Comparison of ENCODE assay signal across 11 mouse cellular contexts in genomic region chr8:44800827-44801273, GRCm38 (mm10).
DNase-seq lines count a peak whose midpoint lies in the region; ATAC-seq and TF ChIP-seq lines count a peak whose summit lies in the region.
"Had no signal": no experiment of that assay in that cellular context is flagged by ENCODE, and none has a peak within 500 bp of the region (broad histone marks: within the 10 kb centered on the region; RNA-seq: fewer than 3 reads in every experiment).

No protein-coding gene starts in this region.

- no peak for DNase-seq in lung, adult 2 months
- peak; percentile 4 for DNase-seq in heart, postnatal 25 days (ENCODE audit: low spot score)
- peak; percentile 58 to 76 for DNase-seq in kidney, postnatal 4 days
- peak; percentile 63 for DNase-seq in stomach, postnatal 0 days (ENCODE audit: low spot score)
- DNase-seq in MN1 (ENCODE audit: low spot score), result no peak
- no peak for DNase-seq in left cerebral cortex, adult 9 months (ENCODE audit: low spot score in 2 of 2)
- no peak for DNase-seq in testis, postnatal 10 days (ENCODE audit: low spot score)

- ATAC-seq in lung, embryonic 15.5 days (ENCODE audit: borderline replicate concordance, extremely low read depth, low FRiP score, low TSS enrichment), result peak; percentile 71; the same call in 1 of the 2 replicates
- peak; percentile 89 for ATAC-seq in stomach, postnatal 0 days (ENCODE audit: low FRiP score, low TSS enrichment)

- H3K27me3 ChIP-seq in lung, embryonic 15.5 days, result no peaks in the 10 kb centered on the region
- no peaks in the 10 kb centered on the region for H3K27me3 ChIP-seq in stomach, postnatal 0 days (ENCODE audit: control insufficient read depth, insufficient read depth, low read length)
- H3K27me3 ChIP-seq: CH12.LX; hindbrain, embryonic 12.5 days; megakaryocyte, embryonic 14.5 days had no signal

- no peaks in the 10 kb centered on the region for H3K9me3 ChIP-seq in lung, embryonic 15.5 days
- H3K9me3 ChIP-seq in stomach, postnatal 0 days (ENCODE audit: control insufficient read depth, low read length), result no peaks in the 10 kb centered on the region
- H3K9me3 ChIP-seq: hindbrain, embryonic 12.5 days had no signal

- no peak for TF ChIP-seq EP300 in stomach, postnatal 0 days (optimal IDR thresholded peaks at IDR 0.05)

- no peaks in the 10 kb centered on the region for H3K36me3 ChIP-seq in lung, embryonic 15.5 days
- no peaks in the 10 kb centered on the region for H3K36me3 ChIP-seq in stomach, postnatal 0 days (ENCODE audit: control insufficient read depth, insufficient read depth, low read length)
- H3K36me3 ChIP-seq: hindbrain, embryonic 12.5 days had no signal

- no peak for TF ChIP-seq CTCF in lung, adult 2 months (IDR thresholded peaks at IDR 0.05; ENCODE audit: insufficient read depth, low read length)
- TF ChIP-seq CTCF in stomach, postnatal 0 days (IDR thresholded peaks at IDR 0.05; ENCODE audit: low read depth), result no peak

- intact Hi-C loops in heart, postnatal 25 days (cut with DNase I), result no loop called here

- peaks cover 21% of the 10 kb centered on the region for H3K4me1 ChIP-seq in lung, embryonic 15.5 days
- H3K4me1 ChIP-seq in lung, adult 2 months (ENCODE audit: control insufficient read depth, insufficient read depth, low read length), result no peaks in the 10 kb centered on the region
- H3K4me1 ChIP-seq in stomach, postnatal 0 days (replicated peaks; ENCODE audit: control insufficient read depth, insufficient read depth), result 0 out of 2 replicates have a peak, but pooled peaks cover 3% of the 10 kb centered on the region
- H3K4me1 ChIP-seq: hindbrain, embryonic 12.5 days; megakaryocyte, embryonic 14.5 days had no signal

- H3K27ac ChIP-seq in lung, embryonic 15.5 days, result peak overlapping the region; percentile 48
- peak overlapping the region; percentile 41 for H3K27ac ChIP-seq in stomach, postnatal 0 days (replicated peaks)
- H3K27ac ChIP-seq: hindbrain, embryonic 12.5 days had no signal

- H3K9ac ChIP-seq in lung, embryonic 15.5 days, result no peak overlapping the region
- no peak overlapping the region for H3K9ac ChIP-seq in stomach, postnatal 0 days (ENCODE audit: low read length)
- H3K9ac ChIP-seq: hindbrain, embryonic 12.5 days had no signal

- TF ChIP-seq POLR2A in lung, adult 2 months (IDR thresholded peaks at IDR 0.05; ENCODE audit: borderline replicate concordance, extremely low read depth, low read depth, low read length), result no peak

- 0 out of 2 replicates have a peak overlapping the region, but pooled peaks have one; percentile 1 for H3K4me2 ChIP-seq in lung, embryonic 15.5 days
- H3K4me2 ChIP-seq in stomach, postnatal 0 days (replicated peaks; ENCODE audit: low read depth), result no peak overlapping the region
- H3K4me2 ChIP-seq: hindbrain, embryonic 12.5 days had no signal

- H3K4me3 ChIP-seq in lung, embryonic 15.5 days, result no peak overlapping the region
- H3K4me3 ChIP-seq in lung, adult 2 months (replicated peaks; ENCODE audit: extremely low read depth, low read depth, low read length), result no peak overlapping the region
- H3K4me3 ChIP-seq in stomach, postnatal 0 days (ENCODE audit: low read depth, low read length), result no peak overlapping the region
- H3K4me3 ChIP-seq: hindbrain, embryonic 12.5 days; megakaryocyte, embryonic 14.5 days had no signal

- 8% methylated on average over 6 of the region's 6 CpGs for WGBS in lung, embryonic 15.5 days
- WGBS in lung, adult 2 months, result 12% methylated on average over 6 of the region's 6 CpGs
- WGBS in stomach, postnatal 0 days, result 26% methylated on average over 6 of the region's 6 CpGs

Comparison
In these comparisons a context has a peak if more than half of its experiments do, and no peak if none do; other contexts are left out.
1. DNase-seq: peak in heart, postnatal 25 days (single experiment), kidney, postnatal 4 days (2 of 2) and stomach, postnatal 0 days (single experiment); none in lung, adult 2 months (single experiment), MN1 (single experiment), left cerebral cortex, adult 9 months (0 of 2) and testis, postnatal 10 days (single experiment).